Mouse (Mus musculus): Measurements from ENCODE around the gene Fhit. TPM values are rescaled to one million over a fixed set of nuclear protein-coding genes. Genes with fewer than 3 reads are reported as not detected.
A peak's percentile ranks its signal among the peaks of the same experiment; 100 is the strongest.

Gene Fhit
- total RNA-seq, 2 experiments from 2014 or later, result 3.2 to 5.8 TPM

- DNase-seq, result no peak
- intact Hi-C loops (cut with DNase I), result no loop called here
These were observed 635.0 kb downstream of the Fhit start for GRCm38 (mm10) chr14:10526800-10527199.

DNA sequence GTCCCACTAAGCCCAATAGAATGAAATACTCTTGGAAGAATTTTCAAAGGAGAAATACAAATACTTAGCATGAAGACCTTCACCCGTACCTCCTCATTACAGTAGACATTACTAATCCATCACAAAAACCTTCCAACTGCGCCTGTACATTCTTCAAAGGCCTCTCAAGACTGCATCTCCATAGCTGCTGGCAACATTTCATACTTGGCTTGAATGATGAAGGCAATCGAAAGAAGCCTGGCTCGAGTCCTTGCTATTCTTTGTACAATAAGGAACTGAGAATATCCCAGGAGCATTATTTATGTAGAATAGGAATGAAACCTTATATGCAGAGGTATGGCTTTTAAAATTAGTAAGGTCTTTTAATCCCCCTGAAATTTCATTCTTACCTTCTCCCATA lies 636.0 kb downstream of the Fhit start:
- DNase-seq, result no peak
- intact Hi-C loops (cut with DNase I), result no loop called here

- intact Hi-C loops (cut with DNase I), result no loop called here
- DNase-seq, result no peak
These were observed 647.8 kb downstream of the Fhit start for GRCm38 (mm10) chr14:10514026-10514425.

GRCm38 (mm10) chr14:10509252-10509651 lies 652.6 kb downstream of the Fhit start:
- no peak for DNase-seq
- intact Hi-C loops (cut with DNase I), result no loop called here

GRCm38 (mm10) chr14:10507560-10507959 lies 654.3 kb downstream of the Fhit start:
- no peak for DNase-seq
- intact Hi-C loops (cut with DNase I), result no loop called here

DNA sequence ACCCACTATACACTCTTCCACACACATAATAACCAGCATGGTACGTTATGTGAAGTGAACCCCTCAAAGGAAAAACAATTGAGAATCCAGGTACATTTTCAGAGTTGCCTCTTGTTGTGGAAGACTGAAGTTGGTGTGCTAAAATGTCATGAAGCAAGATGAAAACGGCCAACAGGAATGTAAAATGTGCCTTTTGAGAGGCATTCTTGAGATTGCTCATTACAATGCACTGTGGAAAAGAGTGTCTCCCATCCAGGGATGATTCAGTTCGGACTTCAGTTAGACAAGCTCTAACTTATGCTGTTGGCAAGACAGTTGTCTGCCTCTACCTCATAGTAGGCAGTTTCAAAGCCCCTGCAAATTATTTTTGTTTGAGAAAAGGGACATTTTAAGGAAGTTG lies 676.0 kb downstream of the Fhit start:
- intact Hi-C loops (cut with DNase I), result no loop called here
- no peak for DNase-seq

DNA sequence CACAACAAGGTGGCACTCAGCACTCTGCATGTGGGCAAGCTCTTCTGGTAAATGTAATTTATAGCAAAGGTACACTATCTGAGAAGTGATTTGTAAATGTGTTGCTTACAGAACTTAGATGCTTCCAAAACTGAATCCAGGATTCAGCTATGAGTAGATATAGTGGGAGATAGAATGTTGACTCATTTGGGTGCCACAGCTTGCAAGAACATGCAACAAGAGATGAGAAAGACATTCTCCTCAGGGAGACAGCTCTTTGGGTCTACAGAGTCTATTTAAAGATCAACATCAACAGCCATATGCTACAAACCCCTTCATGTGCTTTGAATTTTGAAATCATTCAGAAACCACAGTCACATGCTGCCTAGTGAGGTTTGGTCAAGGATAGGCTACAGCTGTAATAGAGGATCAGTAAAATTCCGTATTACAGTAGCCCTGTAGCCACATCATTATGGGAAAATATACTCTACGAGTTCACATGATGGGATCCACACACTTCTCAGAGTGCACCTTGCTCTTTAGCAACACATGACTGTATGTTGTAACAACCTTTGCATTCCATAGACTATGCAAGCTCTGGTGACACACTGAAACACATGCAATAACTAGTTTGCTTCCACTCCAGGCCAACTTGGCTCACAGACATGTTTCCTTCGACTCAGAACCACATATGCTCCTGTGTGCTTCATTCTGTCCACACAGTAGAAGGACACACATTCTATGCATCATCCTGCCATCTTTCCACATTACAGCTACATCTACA lies 678.8 kb downstream of the Fhit start:
- no peak for DNase-seq
- intact Hi-C loops (cut with DNase I), result no loop called here

GRCm38 (mm10) chr14:10481370-10481769 lies 680.5 kb downstream of the Fhit start:
- no peak for DNase-seq
- intact Hi-C loops (cut with DNase I), result no loop called here

GRCm38 (mm10) chr14:10480681-10481080 lies 681.2 kb downstream of the Fhit start:
- DNase-seq, result no peak
- intact Hi-C loops (cut with DNase I), result no loop called here

DNA sequence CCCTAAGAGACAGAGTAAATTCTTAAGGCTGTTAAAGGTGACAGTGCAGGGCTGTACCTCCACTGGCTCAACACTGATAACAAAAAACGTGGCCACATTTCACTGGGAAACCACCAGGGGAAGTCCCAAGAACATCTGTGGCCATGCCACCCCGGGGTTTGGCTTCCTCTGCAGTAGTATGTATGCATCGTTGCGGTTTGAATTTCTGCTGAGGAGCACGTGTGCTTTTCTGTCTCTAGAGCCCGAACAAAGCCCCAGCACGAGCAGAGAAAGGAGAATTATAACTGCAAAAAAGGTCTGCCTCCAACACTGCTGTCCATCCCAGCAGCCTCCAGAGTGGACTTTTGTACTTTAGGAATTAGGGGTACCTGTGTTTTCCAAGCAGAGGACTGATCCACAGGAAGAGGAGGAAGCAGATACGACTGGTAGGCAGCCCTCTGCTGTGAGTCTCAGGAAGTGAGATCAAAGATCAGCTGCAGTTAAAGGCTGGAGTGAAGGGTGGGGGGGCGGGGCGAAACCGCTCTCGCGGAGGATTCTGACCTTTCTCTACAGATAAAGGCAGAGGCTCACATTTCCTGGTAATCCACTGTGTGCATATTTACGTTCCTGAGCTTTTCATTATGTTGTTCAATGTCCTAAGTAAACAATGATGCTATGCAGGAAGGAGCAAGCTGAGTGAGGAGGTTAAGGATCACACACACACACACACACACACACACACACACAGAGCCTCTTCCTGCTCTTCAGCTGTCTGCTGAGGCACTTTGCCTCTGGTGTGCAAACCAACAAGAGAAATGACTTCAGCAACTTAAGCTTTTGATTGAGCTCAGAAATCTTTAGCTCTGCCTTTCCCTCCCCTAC lies 708.6 kb downstream of the Fhit start:
- intact Hi-C loops (cut with DNase I), result no loop called here

DNA sequence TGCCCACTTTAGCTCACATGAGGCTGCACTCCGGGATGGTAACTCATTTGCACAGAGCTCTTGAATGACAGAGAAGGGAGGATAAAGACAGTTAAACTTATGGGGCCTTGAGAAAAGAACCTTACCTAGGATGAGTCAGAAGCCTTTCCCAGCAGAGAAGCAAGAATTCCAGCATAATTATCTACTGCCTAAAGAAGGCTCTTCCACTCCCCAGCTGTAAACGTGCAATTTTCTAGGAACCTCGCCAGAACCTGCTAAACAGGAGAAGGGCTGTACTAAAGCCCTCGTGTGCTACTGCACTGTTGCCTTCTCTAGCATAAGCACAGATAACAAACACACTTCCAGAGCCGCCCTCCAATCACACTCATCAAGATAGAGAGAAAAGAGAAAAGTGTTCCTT lies 709.6 kb downstream of the Fhit start:
- intact Hi-C loops (cut with DNase I), result no loop called here
- DNase-seq, result no peak

More for the DNA sequence above, 708.6 kb downstream of the Fhit start:
- DNase-seq, result peak; percentile 14

GRCm38 (mm10) chr14:10445360-10445759 lies 716.5 kb downstream of the Fhit start:
- no peak for DNase-seq
- intact Hi-C loops (cut with DNase I), result no loop called here

DNA sequence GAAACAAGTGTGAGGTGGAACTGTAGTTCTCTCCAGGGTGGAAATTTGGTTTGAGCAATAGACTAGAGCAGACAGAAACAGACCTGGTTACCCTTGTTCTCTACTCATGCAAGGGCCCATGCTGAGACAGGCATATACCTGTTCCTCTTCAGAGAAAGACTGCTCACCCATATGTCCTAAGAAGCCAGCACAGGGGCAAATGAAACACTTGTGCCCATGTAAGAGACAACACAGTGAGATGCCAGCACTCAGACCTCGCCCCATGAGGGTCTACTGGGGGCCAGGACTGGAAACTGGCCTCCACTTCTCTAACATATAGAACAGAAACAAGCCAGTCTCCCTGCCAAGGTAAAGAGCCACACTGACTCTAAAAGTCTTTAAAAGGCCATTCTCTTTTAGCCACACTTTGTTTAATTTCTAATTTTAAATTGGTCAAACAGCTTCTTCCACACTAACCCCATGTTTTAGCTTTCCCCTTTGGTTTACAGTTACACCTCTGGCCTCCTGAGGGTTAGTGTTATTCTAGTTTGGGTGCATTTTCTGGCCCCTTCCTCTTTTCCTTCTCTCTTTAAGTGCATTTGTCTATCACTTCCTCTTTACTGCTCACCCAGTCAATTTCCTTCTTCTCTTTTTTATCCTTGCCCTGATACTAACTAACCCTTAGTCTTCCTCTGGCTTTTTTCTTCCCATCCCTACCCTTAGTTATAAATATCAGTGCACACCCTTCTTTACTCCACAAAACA lies 722.7 kb downstream of the Fhit start:
- DNase-seq, result no peak
- intact Hi-C loops (cut with DNase I), result no loop called here

- no peak for DNase-seq
- intact Hi-C loops (cut with DNase I), result no loop called here
These were observed 725.6 kb downstream of the Fhit start for GRCm38 (mm10) chr14:10436193-10436592.

GRCm38 (mm10) chr14:10432502-10432901 lies 729.3 kb downstream of the Fhit start:
- no peak for DNase-seq
- intact Hi-C loops (cut with DNase I), result no loop called here

GRCm38 (mm10) chr14:10430396-10431000 lies 731.3 kb downstream of the Fhit start:
- no peak for DNase-seq
- intact Hi-C loops (cut with DNase I), result no loop called here

DNA sequence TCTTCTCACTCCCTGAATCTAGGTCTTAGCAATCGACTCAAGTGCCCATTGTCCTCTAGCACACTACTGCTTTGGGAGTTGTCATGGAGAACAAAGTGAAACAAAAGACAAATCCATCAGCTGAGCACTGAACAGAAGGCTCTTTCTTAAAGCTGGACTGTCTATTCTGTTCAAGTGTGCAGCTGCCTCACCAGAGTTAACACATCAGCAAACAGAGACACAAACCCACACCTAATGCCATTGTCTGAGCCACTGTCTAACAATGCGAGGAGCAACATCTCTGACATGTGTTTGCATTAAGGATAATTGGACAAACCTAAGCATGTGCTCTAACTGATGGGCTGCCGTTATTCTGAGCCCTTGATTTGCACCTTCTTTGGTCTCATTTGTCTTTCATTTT lies 738.3 kb downstream of the Fhit start:
- intact Hi-C loops (cut with DNase I), result no loop called here

DNA sequence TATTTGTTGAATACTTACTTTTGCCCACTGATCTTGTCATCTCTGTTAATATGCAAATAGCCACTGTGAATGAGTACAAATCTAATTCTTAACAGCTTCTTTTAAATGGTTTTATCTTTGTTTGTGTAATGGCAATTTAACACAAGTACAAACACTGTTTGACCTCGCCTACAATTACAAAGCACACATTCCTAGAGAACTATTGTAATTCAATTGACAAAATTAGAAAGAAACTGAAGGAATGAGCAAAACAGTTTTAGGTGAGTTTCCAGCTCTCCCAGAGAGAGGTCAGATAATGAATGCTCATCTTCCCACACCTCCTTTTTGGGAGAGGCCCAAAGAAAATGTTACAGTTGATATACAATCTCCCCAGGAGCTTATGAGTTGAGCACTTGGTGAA lies 739.6 kb downstream of the Fhit start:
- intact Hi-C loops (cut with DNase I), result no loop called here

More for the DNA sequence above, 738.3 kb downstream of the Fhit start:
- DNase-seq, result no peak

GRCm38 (mm10) chr14:10415068-10415467 lies 746.8 kb downstream of the Fhit start:
- DNase-seq, result no peak
- intact Hi-C loops (cut with DNase I), result no loop called here

More for the DNA sequence above, 739.6 kb downstream of the Fhit start:
- DNase-seq, result no peak

GRCm38 (mm10) chr14:10409306-10409962 lies 752.4 kb downstream of the Fhit start:
- no peak for DNase-seq
- intact Hi-C loops (cut with DNase I), result no loop called here

Data from left cerebral cortex, postnatal 4 days (tissue).